In the genomic region with DNA sequence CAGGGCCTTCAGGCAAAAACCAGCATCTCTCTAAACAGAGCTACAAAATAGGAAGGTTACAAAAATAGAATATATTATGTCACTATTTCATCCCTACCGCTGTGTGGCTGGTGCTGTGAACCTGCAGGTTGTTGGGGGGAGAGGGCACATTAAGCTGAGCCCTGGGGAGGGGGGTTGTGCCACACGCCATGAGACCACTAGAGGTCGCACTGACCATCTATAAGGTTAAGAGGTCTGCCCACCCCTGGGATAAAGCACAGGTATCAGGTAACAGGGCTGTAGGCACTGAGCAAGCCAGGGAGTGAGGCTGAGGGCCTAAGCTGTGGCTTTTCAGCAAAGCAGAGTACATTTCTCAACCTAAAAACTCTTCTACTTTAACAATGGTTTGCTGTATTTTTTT, we compare ENCODE assay signal across 9 mouse cellular contexts. TPM values are rescaled to one million over a fixed set of nuclear protein-coding genes. Genes with fewer than 3 reads are reported as not detected.
DNase-seq lines count a peak whose midpoint lies in the region; ATAC-seq and TF ChIP-seq lines count a peak whose summit lies in the region.
"Had no signal": no experiment of that assay in that cellular context is flagged by ENCODE, and none has a peak within 500 bp of the region (broad histone marks: within the 10 kb centered on the region; RNA-seq: fewer than 3 reads in every experiment).

No protein-coding gene starts in this region.

- no peak overlapping the region for H3K4me3 ChIP-seq in cerebellum, adult 2 months (replicated peaks; ENCODE audit: insufficient read depth, low read depth, low read length)
- no peak overlapping the region for H3K4me3 ChIP-seq in midbrain, embryonic 10.5 days
- H3K4me3 ChIP-seq in midbrain, embryonic 16.5 days (ENCODE audit: low read depth, low read length) = no peak overlapping the region

- 11% methylated on average over 3 of the region's 3 CpGs for WGBS in cerebellum, adult 2 months
- 24% methylated on average over 3 of the region's 3 CpGs for WGBS in midbrain, embryonic 10.5 days
- 19% methylated on average over 3 of the region's 3 CpGs for WGBS in midbrain, embryonic 16.5 days

- no peak for ATAC-seq in midbrain, embryonic 16.5 days
- ATAC-seq in erythroid progenitor cell, adult 5-6 weeks (replicated peaks; ENCODE audit: low FRiP score, poor library complexity, severe bottlenecking) = no peak

- H3K36me3 ChIP-seq in midbrain, embryonic 10.5 days = peaks cover 85% of the 10 kb centered on the region
- 0 out of 2 replicates have a peak, but pooled peaks cover 4% of the 10 kb centered on the region for H3K36me3 ChIP-seq in midbrain, embryonic 16.5 days (ENCODE audit: control insufficient read depth, insufficient read depth, low read length)

- H3K27ac ChIP-seq in cerebellum, adult 2 months (ENCODE audit: insufficient read depth, low read length) = no peak overlapping the region
- H3K27ac ChIP-seq in midbrain, embryonic 10.5 days (replicated peaks) = no peak overlapping the region
- no peak overlapping the region for H3K27ac ChIP-seq in midbrain, embryonic 16.5 days (ENCODE audit: low read length)

- H3K4me2 ChIP-seq in midbrain, embryonic 16.5 days (ENCODE audit: low read length) = no peak overlapping the region

- no peak overlapping the region for H3K9ac ChIP-seq in midbrain, embryonic 16.5 days (ENCODE audit: low read depth, low read length)

- no peak for TF ChIP-seq POLR2A in cerebellum, adult 2 months (IDR thresholded peaks at IDR 0.05; ENCODE audit: borderline replicate concordance, insufficient read depth, low read length)

- H3K27me3 ChIP-seq in cerebellum, adult 2 months (ENCODE audit: control insufficient read depth, insufficient read depth, low read length) = no peaks in the 10 kb centered on the region
- H3K27me3 ChIP-seq in midbrain, embryonic 10.5 days (ENCODE audit: low read depth, poor library complexity, severe bottlenecking) = no peaks in the 10 kb centered on the region
- no peaks in the 10 kb centered on the region for H3K27me3 ChIP-seq in midbrain, embryonic 16.5 days (ENCODE audit: control insufficient read depth, insufficient read depth, low read depth, low read length)

- H3K4me1 ChIP-seq in cerebellum, adult 2 months (ENCODE audit: control insufficient read depth, insufficient read depth, low read length) = peaks cover 50% of the 10 kb centered on the region
- H3K4me1 ChIP-seq in midbrain, embryonic 10.5 days = peaks cover 36% of the 10 kb centered on the region
- H3K4me1 ChIP-seq in midbrain, embryonic 16.5 days (ENCODE audit: control insufficient read depth, insufficient read depth, low read length) = peaks cover 5% of the 10 kb centered on the region; the same call in 1 of the 2 replicates

- H3K9me3 ChIP-seq in midbrain, embryonic 10.5 days (replicated peaks) = no peaks in the 10 kb centered on the region
- H3K9me3 ChIP-seq in midbrain, embryonic 16.5 days (replicated peaks; ENCODE audit: control insufficient read depth, low read length, poor library complexity, severe bottlenecking) = no peaks in the 10 kb centered on the region

- peak; percentile 57 to 59 for DNase-seq in cerebellum, adult 2 months
- DNase-seq in cerebellum, adult 11 months = no peak
- DNase-seq in midbrain, embryonic 10.5 days (ENCODE audit: low spot score) = peak; percentile 52
- peak; percentile 80 for DNase-seq in embryo, embryonic 11 days
- peak; percentile 43 for DNase-seq in lung, postnatal 14 days
- DNase-seq in right cerebral cortex, postnatal 14 days = no peak

- TF ChIP-seq CTCF in cerebellum, adult 2 months (IDR thresholded peaks at IDR 0.05; ENCODE audit: borderline replicate concordance, insufficient read depth, low read depth, low read length) = peak; percentile 66

RNA-seq across cellular contexts. Expression of a gene that starts 7.9 kb away (rescaled TPM):
- 21.8 and 23.1 TPM in 2 replicates for polyA plus RNA-seq in cerebellum, adult 2 months (2012; rRNA removed)
- polyA plus RNA-seq in midbrain, embryonic 10.5 days (2016; fragmentation: Nextera tagmentation; extraction: Ambion mirVana) = 238 and 258 TPM in 2 replicates
- 21.5 and 31.5 TPM in 2 replicates for polyA plus RNA-seq in midbrain, embryonic 16.5 days (2015; fragmentation: Nextera tagmentation; extraction: Ambion mirVana)
- 1.4 and 1.7 TPM in 2 replicates for total RNA-seq in erythroid progenitor cell, adult 5-6 weeks (2015; ENCODE audit: low replicate concordance)
- 1.3 and 1.7 TPM in 2 replicates for total RNA-seq in erythroid progenitor cell, adult 5-6 weeks (2017; ENCODE audit: low replicate concordance)

RNA-seq across cellular contexts. Expression of a gene that starts 16.9 kb away (rescaled TPM):
- polyA plus RNA-seq in cerebellum, adult 2 months (2012; rRNA removed) = 38.0 and 45.8 TPM in 2 replicates
- 30.7 and 34.4 TPM in 2 replicates for polyA plus RNA-seq in midbrain, embryonic 10.5 days (2016; fragmentation: Nextera tagmentation; extraction: Ambion mirVana)
- polyA plus RNA-seq in midbrain, embryonic 16.5 days (2015; fragmentation: Nextera tagmentation; extraction: Ambion mirVana) = 31.1 and 36.0 TPM in 2 replicates
- 5.4 and 10.8 TPM in 2 replicates for total RNA-seq in erythroid progenitor cell, adult 5-6 weeks (2015; ENCODE audit: low replicate concordance)
- 27.9 and 85.0 TPM in 2 replicates for total RNA-seq in erythroid progenitor cell, adult 5-6 weeks (2017; ENCODE audit: low replicate concordance)

RNA-seq across cellular contexts. Expression of a gene that starts 35.4 kb away (rescaled TPM):
- polyA plus RNA-seq in cerebellum, adult 2 months (2012; rRNA removed) = not detected in 2 replicates
- polyA plus RNA-seq in midbrain, embryonic 10.5 days (2016; fragmentation: Nextera tagmentation; extraction: Ambion mirVana) = 96.3 and 110 TPM in 2 replicates
- 19.0 and 35.9 TPM in 2 replicates for polyA plus RNA-seq in midbrain, embryonic 16.5 days (2015; fragmentation: Nextera tagmentation; extraction: Ambion mirVana)
- total RNA-seq in erythroid progenitor cell, adult 5-6 weeks (2015; ENCODE audit: low replicate concordance) = not detected in 2 replicates
- not detected in 2 replicates for total RNA-seq in erythroid progenitor cell, adult 5-6 weeks (2017; ENCODE audit: low replicate concordance)
- polyA plus RNA-seq: stomach, embryonic 14.5 days had no signal

Comparison
In these comparisons a context has a peak if more than half of its experiments do, and no peak if none do; other contexts are left out.
1. DNase-seq: peak in cerebellum, adult 2 months (2 of 2), midbrain, embryonic 10.5 days (single experiment), embryo, embryonic 11 days (single experiment) and lung, postnatal 14 days (single experiment); none in cerebellum, adult 11 months (single experiment) and right cerebral cortex, postnatal 14 days (single experiment).
2. RNA of a gene that starts 35.4 kb away (polyA plus RNA-seq): 96.3 to 110 TPM in midbrain, embryonic 10.5 days and 19.0 to 35.9 TPM in midbrain, embryonic 16.5 days; not detected in cerebellum, adult 2 months; every median in the first group is over 10 times any median in the second.